Mouse (Mus musculus): ENCODE results near the gene Prss1.
"Not testable (repeated sequence)": the region's sequence is repeated elsewhere in the genome, so short reads cannot be mapped to it uniquely, and the experiment has no call there.

Gene Prss1

DNA sequence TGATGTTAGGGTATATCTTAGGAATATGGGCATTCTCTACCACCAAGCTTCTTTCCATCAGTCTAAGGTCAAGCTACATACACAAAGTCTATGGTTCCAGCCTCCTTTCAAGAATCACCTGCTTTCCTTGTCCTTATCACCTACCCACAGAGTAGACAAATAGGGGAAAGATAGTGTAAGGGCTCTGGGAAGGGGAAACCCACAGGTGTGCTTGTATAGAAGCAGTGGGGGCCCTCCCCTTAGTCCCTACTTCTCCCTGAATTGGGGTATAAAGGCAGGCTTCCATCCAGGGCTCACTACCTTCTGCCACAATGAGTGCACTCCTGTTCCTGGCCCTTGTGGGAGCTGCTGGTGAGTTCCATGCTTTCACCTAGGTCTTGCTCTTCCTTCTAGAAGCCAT lies at the start of gene Prss1:
Gene Prss1, plus strand, starts transcription at position 301 of the 400 bp plus-strand sequence.
- in situ Hi-C loops (cut with MboI, MseI) = not testable (repeated sequence)

DNA sequence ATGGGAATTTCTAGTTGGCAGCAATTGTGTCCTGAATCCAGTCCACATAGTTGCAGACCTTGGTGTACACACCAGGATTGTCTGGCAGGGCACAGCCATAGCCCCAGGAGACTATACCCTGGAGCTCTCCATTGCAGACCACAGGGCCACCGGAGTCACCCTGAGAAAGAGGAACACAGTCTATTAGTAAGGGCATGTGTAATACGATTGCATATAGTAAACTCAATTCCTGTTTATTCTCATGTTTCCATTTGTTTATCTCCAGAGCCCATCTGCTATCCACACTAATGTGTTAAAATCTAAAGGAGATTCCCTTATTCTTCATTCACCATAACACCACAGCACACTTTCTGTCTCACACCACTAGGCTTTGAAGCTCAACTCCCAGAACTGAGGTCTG lies 16.5 kb upstream of the Prss1 start:
- in situ Hi-C loops (cut with MboI, MseI) = not testable (repeated sequence)

- in situ Hi-C loops (cut with MboI, MseI) = not testable (repeated sequence)
Measured at GRCm38 (mm10) chr6:41446045-41446444, 12.7 kb upstream of the Prss1 start, which contains the start of gene Gm10334. Gene Gm10334 (minus strand): TSS chr6:41446145.

DNA sequence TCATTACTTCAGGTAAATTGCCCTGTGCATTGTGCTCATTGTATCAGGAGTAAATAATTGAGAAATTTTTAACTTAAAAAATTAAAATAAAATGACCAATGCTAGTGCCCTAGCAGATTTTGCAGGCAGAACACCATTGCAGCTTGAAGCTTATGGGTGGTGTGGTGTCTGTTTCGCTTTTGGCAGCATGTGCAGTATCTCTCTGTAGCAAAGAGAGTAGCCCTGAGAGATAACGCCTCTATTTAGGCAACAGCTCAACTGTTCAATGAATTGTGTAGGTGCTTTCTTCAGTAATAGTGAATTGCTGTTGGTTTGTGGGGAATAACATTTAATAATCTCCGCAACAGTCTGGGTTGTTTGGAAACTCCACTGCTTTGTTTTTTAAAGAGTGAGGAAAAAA lies 40.6 kb downstream of the Prss1 start:
- in situ Hi-C loops (cut with MboI, MseI) = no loop called here

GRCm38 (mm10) chr6:41504915-41505314 lies 46.2 kb downstream of the Prss1 start:
- in situ Hi-C loops (cut with MboI, MseI) = no loop called here

- in situ Hi-C loops (cut with MboI, MseI) = no loop called here
Measured at GRCm38 (mm10) chr6:41505323-41505722, 46.6 kb downstream of the Prss1 start.
